Mouse (Mus musculus): ENCODE measurements around the gene Zbed6. TPM values are rescaled to one million over a fixed set of nuclear protein-coding genes. Genes with fewer than 3 reads are reported as not detected.

Gene Zbed6
- polyA plus RNA-seq, 1 experiment = 1.7 TPM

DNA sequence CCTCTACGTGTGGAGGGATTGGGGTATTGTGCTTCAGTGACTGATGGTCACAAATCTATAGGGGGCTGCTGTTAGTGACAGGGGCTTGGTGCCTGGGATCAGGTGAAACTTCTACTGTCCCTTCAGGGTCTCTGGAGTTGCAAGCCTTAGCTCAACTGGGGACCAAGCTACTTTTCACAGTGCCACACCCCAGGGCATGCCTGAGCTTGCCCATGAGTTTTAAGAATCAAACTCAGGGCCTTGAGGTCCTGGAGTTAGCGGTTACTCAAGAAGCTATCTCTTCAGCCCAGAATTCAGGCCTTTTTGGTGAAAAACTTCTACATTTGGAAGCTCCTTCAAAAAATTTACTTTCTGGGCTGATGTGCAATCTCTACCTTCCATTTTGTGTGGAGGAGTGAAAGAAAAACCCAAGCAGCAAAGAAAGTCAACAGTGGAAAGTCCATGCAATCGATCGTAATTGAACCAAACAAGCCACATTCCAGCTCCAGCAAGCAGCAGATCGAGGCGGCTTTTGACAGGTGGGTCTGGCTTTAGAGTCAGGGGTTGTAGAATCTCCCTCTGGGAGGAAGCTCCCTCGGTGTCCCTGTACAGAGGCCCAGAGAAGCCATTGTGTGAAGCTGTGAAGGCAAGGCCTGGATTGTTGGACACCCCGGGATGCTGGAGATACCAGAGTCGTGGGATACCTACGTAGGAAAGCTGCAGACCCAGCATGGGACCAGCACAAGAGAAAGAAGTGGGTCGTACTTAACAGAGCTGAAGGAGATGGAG lies 3.7 kb upstream of the Zbed6 start:
- no peak for TF ChIP-seq POLR2A (IDR thresholded peaks at IDR 0.05; ENCODE audit: low read depth, low read length)
- TF ChIP-seq CTCF (IDR thresholded peaks at IDR 0.05; ENCODE audit: extremely low read depth, insufficient read depth, insufficient read length, insufficient replicate concordance) = no peak
- H3K4me3 ChIP-seq (ENCODE audit: extremely low read depth, insufficient read depth, insufficient read length) = no peak overlapping the region
- no peaks in the 10 kb centered on the region for H3K36me3 ChIP-seq (ENCODE audit: control insufficient read depth, insufficient read depth, low read length)
- H3K27ac ChIP-seq (ENCODE audit: insufficient read depth, low read length) = no peak overlapping the region
- H3K4me1 ChIP-seq (ENCODE audit: control insufficient read depth, insufficient read depth, insufficient read length) = peaks cover 3% of the 10 kb centered on the region; the same call in 1 of the 2 replicates
- no peak for DNase-seq (ENCODE audit: low read depth in 1 of 2, low spot score in 2 of 2)
- H3K27me3 ChIP-seq (ENCODE audit: control insufficient read depth, insufficient read depth, low read length) = no peaks in the 10 kb centered on the region
- 90% methylated on average over 11 of the region's 11 CpGs for WGBS

DNA sequence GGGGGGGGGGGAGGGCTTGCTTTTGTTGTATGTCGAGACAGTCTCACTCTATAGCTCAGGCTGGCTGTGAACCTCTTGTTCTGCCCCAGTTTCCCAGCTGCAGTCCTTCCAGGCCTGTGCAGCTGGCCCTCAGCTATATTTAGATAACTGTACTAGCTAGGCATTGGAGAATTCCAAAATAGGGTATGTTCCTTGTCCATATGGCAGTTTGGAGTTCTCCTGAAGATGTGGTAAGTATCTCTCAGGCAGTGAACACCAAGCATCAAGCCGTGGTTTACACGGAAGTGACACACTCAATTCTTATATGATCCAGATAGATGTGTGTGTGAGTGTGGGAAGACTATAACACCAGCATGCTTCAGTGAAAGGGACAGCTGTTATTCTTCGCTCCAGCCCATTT lies 2.7 kb upstream of the Zbed6 start:
- Histone ChIP-seq H3K27ac (ENCODE audit: insufficient read depth, low read length) (no peak overlapping the region), H3K27me3 (ENCODE audit: control insufficient read depth, insufficient read depth, low read length) (no peaks in the 10 kb centered on the region), H3K36me3 (ENCODE audit: control insufficient read depth, insufficient read depth, low read length) (no peaks in the 10 kb centered on the region), H3K4me1 (ENCODE audit: control insufficient read depth, insufficient read depth, insufficient read length) (peaks cover 3% of the 10 kb centered on the region; the same call in 1 of the 2 replicates), H3K4me3 (ENCODE audit: extremely low read depth, insufficient read depth, insufficient read length) (no peak overlapping the region)
- no peak for DNase-seq (ENCODE audit: low read depth in 1 of 2, low spot score in 2 of 2)
- no peak for TF ChIP-seq CTCF (IDR thresholded peaks at IDR 0.05; ENCODE audit: extremely low read depth, insufficient read depth, insufficient read length, insufficient replicate concordance)
- no peak for TF ChIP-seq POLR2A (IDR thresholded peaks at IDR 0.05; ENCODE audit: low read depth, low read length)
- WGBS = 90% methylated on average over 4 of the region's 4 CpGs

- WGBS = 95% methylated on average over 7 of the region's 7 CpGs
- Histone ChIP-seq H3K27me3 (ENCODE audit: control insufficient read depth, insufficient read depth, low read length) (no peaks in the 10 kb centered on the region), H3K4me1 (ENCODE audit: control insufficient read depth, insufficient read depth, insufficient read length) (peaks cover 3% of the 10 kb centered on the region; the same call in 1 of the 2 replicates), H3K27ac (ENCODE audit: insufficient read depth, low read length) (no peak overlapping the region), H3K4me3 (ENCODE audit: extremely low read depth, insufficient read depth, insufficient read length) (no peak overlapping the region), H3K36me3 (ENCODE audit: control insufficient read depth, insufficient read depth, low read length) (peaks cover 3% of the 10 kb centered on the region)
- TF ChIP-seq POLR2A (IDR thresholded peaks at IDR 0.05; ENCODE audit: low read depth, low read length) (no peak), CTCF (IDR thresholded peaks at IDR 0.05; ENCODE audit: extremely low read depth, insufficient read depth, insufficient read length, insufficient replicate concordance) (no peak)
- DNase-seq (ENCODE audit: low read depth in 1 of 2, low spot score in 2 of 2) = no peak
These were observed 2.3 kb upstream of the Zbed6 start for GRCm38 (mm10) chr1:133662941-133663340.

DNA sequence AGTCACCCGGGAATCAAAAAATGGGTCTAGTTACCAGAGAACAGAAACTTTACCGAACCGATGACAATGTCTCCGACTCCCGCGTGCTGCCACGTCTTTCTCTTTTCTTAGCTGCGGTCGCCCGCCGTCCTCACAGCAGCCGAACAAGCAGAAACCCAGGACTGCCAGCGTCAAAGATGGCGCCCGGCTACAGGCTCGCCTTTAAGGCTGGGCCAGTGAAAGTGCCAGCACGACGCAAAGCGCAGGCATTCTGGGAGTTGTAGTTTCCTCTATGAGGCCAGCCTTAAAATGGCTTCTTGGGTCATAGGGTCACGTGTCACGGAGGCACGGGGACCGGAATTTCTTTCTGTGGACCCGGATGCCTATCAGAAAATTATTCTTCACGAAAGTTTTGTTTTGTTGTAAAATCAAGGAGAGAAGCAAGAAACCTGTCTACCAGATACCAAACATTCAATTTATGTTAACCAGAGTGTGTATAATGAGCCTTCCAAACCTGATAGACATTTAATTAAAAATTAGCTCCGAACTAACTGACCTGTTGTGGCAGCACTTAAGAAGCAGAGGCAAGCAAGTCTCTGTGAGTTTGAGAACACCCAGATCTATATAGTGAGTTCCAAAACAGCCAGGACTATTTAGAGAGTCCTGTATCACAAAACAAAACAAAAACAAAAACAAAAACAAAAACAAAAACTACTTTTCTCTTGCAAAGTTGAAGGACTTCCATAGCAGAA lies 683 bp upstream of the Zbed6 start, which contains the start of gene Gm38394:
Gm38394 (minus strand) TSS at position 116 of the 731 bp plus-strand sequence.
- peaks cover 11% of the 10 kb centered on the region for H3K36me3 ChIP-seq (ENCODE audit: control insufficient read depth, insufficient read depth, low read length)
- WGBS = 2% methylated on average over 26 of the region's 26 CpGs
- TF ChIP-seq POLR2A (IDR thresholded peaks at IDR 0.05; ENCODE audit: low read depth, low read length) (peak; percentile 45), CTCF (IDR thresholded peaks at IDR 0.05; ENCODE audit: extremely low read depth, insufficient read depth, insufficient read length, insufficient replicate concordance) (no peak)
- peak; percentile 88 to 93 for DNase-seq (ENCODE audit: low read depth in 1 of 2, low spot score in 2 of 2)
- peak within 1 kb of the TSS; percentile 90 for H3K27ac ChIP-seq (ENCODE audit: insufficient read depth, low read length)
- H3K27me3 ChIP-seq (ENCODE audit: control insufficient read depth, insufficient read depth, low read length) = no peaks in the 10 kb centered on the region
- peak within 1 kb of the TSS; percentile 96 for H3K4me3 ChIP-seq (ENCODE audit: extremely low read depth, insufficient read depth, insufficient read length)
- H3K4me1 ChIP-seq (ENCODE audit: control insufficient read depth, insufficient read depth, insufficient read length) = peaks cover 6% of the 10 kb centered on the region; the same call in 1 of the 2 replicates

GRCm38 (mm10) chr1:133658878-133659277 lies 1.8 kb downstream of the Zbed6 start:
- Histone ChIP-seq H3K27ac (ENCODE audit: insufficient read depth, low read length) (no peak overlapping the region), H3K27me3 (ENCODE audit: control insufficient read depth, insufficient read depth, low read length) (no peaks in the 10 kb centered on the region), H3K4me3 (ENCODE audit: extremely low read depth, insufficient read depth, insufficient read length) (no peak overlapping the region), H3K36me3 (ENCODE audit: control insufficient read depth, insufficient read depth, low read length) (peaks cover 13% of the 10 kb centered on the region), H3K4me1 (ENCODE audit: control insufficient read depth, insufficient read depth, insufficient read length) (peaks cover 6% of the 10 kb centered on the region; the same call in 1 of the 2 replicates)
- 91% methylated on average over 3 of the region's 3 CpGs for WGBS
- TF ChIP-seq POLR2A (IDR thresholded peaks at IDR 0.05; ENCODE audit: low read depth, low read length) = no peak
- no peak for DNase-seq (ENCODE audit: low read depth in 1 of 2, low spot score in 2 of 2)

DNA sequence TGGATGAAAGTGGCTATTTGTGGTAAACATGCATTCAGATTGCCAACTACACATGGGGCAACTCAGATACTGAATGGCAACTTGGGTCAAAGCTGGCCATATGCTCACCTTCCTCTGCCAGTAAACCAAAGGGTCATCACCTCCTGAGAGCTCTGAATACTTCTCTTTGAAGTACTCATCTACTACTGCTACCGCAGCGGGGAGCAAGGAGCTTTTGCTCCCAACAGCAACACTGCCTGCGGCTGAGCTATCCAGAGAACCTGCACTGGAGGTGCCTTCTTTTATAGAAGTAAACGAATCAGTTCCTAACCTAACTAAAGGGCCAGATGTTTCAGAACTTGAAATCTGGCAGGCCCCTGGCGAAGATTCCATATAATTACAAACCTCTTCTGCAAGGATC lies 3.9 kb downstream of the Zbed6 start:
- 92% methylated on average over 5 of the region's 5 CpGs for WGBS
- no peak for TF ChIP-seq CTCF (IDR thresholded peaks at IDR 0.05; ENCODE audit: extremely low read depth, insufficient read depth, insufficient read length, insufficient replicate concordance)
- TF ChIP-seq POLR2A (IDR thresholded peaks at IDR 0.05; ENCODE audit: low read depth, low read length) = no peak
- DNase-seq (ENCODE audit: low read depth in 1 of 2, low spot score in 2 of 2) = no peak

More for the DNA sequence above, 3.9 kb downstream of the Zbed6 start:
- Histone ChIP-seq H3K4me1 (ENCODE audit: control insufficient read depth, insufficient read depth, insufficient read length) (peaks cover 6% of the 10 kb centered on the region; the same call in 1 of the 2 replicates), H3K36me3 (ENCODE audit: control insufficient read depth, insufficient read depth, low read length) (peaks cover 14% of the 10 kb centered on the region), H3K27ac (ENCODE audit: insufficient read depth, low read length) (no peak overlapping the region), H3K4me3 (ENCODE audit: extremely low read depth, insufficient read depth, insufficient read length) (no peak overlapping the region), H3K27me3 (ENCODE audit: control insufficient read depth, insufficient read depth, low read length) (no peaks in the 10 kb centered on the region)
